Mouse (Mus musculus): ENCODE results near the gene Klhl2. TPM values are rescaled to one million over a fixed set of nuclear protein-coding genes. Genes with fewer than 3 reads are reported as not detected.

Klhl2 gene
- polyA plus RNA-seq, 1 experiment, result 25.9 TPM

GRCm38 (mm10) chr8:64811790-64812189 lies 38.0 kb downstream of the Klhl2 start:
- no peak overlapping the region for H3K4me3 ChIP-seq (ENCODE audit: low read depth, low read length)
- H3K27me3 ChIP-seq (ENCODE audit: control insufficient read depth, insufficient read depth, low read length, poor library complexity, severe bottlenecking), result no peaks in the 10 kb centered on the region
- H3K4me1 ChIP-seq (ENCODE audit: control insufficient read depth, insufficient read depth, low read length), result no peaks in the 10 kb centered on the region
- peaks cover 4% of the 10 kb centered on the region; the same call in 1 of the 2 replicates for H3K36me3 ChIP-seq (ENCODE audit: control insufficient read depth, insufficient read depth, low read length, poor library complexity, severe bottlenecking)
- H3K9ac ChIP-seq (ENCODE audit: low read depth, poor library complexity, severe bottlenecking), result no peak overlapping the region
- no peak for TF ChIP-seq POLR2A (IDR thresholded peaks at IDR 0.05; ENCODE audit: insufficient read depth, low read length)
- no peak for TF ChIP-seq CTCF (IDR thresholded peaks at IDR 0.05; ENCODE audit: low read depth, low read length)
- no peak for TF ChIP-seq EP300 (IDR thresholded peaks at IDR 0.05; ENCODE audit: insufficient read depth, low read depth, low read length)
- no peak overlapping the region for H3K27ac ChIP-seq (ENCODE audit: insufficient read depth, low read length)
- H3K9me3 ChIP-seq (replicated peaks; ENCODE audit: control insufficient read depth, insufficient read depth, low read length, poor library complexity, severe bottlenecking), result no peaks in the 10 kb centered on the region

DNA sequence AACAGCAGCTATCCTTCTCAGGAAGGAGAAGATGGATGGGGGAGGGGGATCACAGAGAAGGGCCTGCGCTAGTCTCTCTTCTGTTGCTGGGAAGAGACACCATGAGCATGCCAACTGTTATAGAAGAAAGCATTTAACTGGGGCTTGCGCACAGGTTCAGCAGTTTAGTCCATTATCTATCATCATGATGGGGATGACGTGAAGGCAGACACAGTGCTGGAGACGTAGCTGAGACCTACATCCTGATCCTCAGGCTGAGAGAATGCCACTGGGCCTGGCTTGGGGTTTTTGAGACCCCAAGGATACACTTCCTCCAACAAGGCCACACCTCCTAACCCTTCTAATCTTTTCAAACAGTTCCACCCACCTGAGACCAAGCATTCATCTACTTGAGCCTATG lies 38.7 kb downstream of the Klhl2 start:
- H3K4me1 ChIP-seq (ENCODE audit: control insufficient read depth, insufficient read depth, low read length), result no peaks in the 10 kb centered on the region
- no peaks in the 10 kb centered on the region for H3K9me3 ChIP-seq (replicated peaks; ENCODE audit: control insufficient read depth, insufficient read depth, low read length, poor library complexity, severe bottlenecking)
- H3K36me3 ChIP-seq (ENCODE audit: control insufficient read depth, insufficient read depth, low read length, poor library complexity, severe bottlenecking), result peaks cover 4% of the 10 kb centered on the region; the same call in 1 of the 2 replicates
- no peak for TF ChIP-seq EP300 (IDR thresholded peaks at IDR 0.05; ENCODE audit: insufficient read depth, low read depth, low read length)
- no peak for TF ChIP-seq POLR2A (IDR thresholded peaks at IDR 0.05; ENCODE audit: insufficient read depth, low read length)
- no peak for TF ChIP-seq CTCF (IDR thresholded peaks at IDR 0.05; ENCODE audit: low read depth, low read length)
- H3K27ac ChIP-seq (ENCODE audit: insufficient read depth, low read length), result no peak overlapping the region
- no peaks in the 10 kb centered on the region for H3K27me3 ChIP-seq (ENCODE audit: control insufficient read depth, insufficient read depth, low read length, poor library complexity, severe bottlenecking)
- H3K4me3 ChIP-seq (ENCODE audit: low read depth, low read length), result no peak overlapping the region
- no peak overlapping the region for H3K9ac ChIP-seq (ENCODE audit: low read depth, poor library complexity, severe bottlenecking)

DNA sequence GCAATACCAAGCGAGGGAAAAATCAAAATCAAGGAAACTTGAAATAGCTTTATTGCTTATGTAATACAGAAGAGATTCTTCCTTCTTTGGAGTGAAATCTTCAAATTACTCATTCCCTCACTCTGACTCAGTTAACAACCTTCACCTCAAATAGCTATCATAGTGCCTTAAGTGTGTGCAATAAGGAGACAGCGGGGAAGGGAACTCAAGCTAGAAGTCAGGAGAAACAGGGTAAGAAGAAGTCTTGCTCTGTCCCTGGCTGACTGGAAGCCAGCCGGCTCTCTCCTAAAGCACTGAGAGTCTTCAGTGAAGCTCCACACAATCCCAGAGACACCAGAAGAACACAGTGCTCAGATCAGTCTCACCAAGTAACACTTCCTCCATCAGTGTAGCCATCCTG lies 43.3 kb downstream of the Klhl2 start:
- no peaks in the 10 kb centered on the region for H3K9me3 ChIP-seq (replicated peaks; ENCODE audit: control insufficient read depth, insufficient read depth, low read length, poor library complexity, severe bottlenecking)
- H3K27ac ChIP-seq (ENCODE audit: insufficient read depth, low read length), result no peak overlapping the region
- H3K36me3 ChIP-seq (ENCODE audit: control insufficient read depth, insufficient read depth, low read length, poor library complexity, severe bottlenecking), result peaks cover 4% of the 10 kb centered on the region; the same call in 1 of the 2 replicates
- TF ChIP-seq CTCF (IDR thresholded peaks at IDR 0.05; ENCODE audit: low read depth, low read length) (no peak), POLR2A (IDR thresholded peaks at IDR 0.05; ENCODE audit: insufficient read depth, low read length) (no peak), EP300 (IDR thresholded peaks at IDR 0.05; ENCODE audit: insufficient read depth, low read depth, low read length) (no peak)
- H3K27me3 ChIP-seq (ENCODE audit: control insufficient read depth, insufficient read depth, low read length, poor library complexity, severe bottlenecking), result no peaks in the 10 kb centered on the region
- H3K4me1 ChIP-seq (ENCODE audit: control insufficient read depth, insufficient read depth, low read length), result no peaks in the 10 kb centered on the region
- H3K9ac ChIP-seq (ENCODE audit: low read depth, poor library complexity, severe bottlenecking), result no peak overlapping the region
- no peak overlapping the region for H3K4me3 ChIP-seq (ENCODE audit: low read depth, low read length)

GRCm38 (mm10) chr8:64804971-64805370 lies 44.8 kb downstream of the Klhl2 start:
- no peak overlapping the region for H3K9ac ChIP-seq (ENCODE audit: low read depth, poor library complexity, severe bottlenecking)
- H3K4me3 ChIP-seq (ENCODE audit: low read depth, low read length), result no peak overlapping the region
- H3K27ac ChIP-seq (ENCODE audit: insufficient read depth, low read length), result no peak overlapping the region
- H3K27me3 ChIP-seq (ENCODE audit: control insufficient read depth, insufficient read depth, low read length, poor library complexity, severe bottlenecking), result no peaks in the 10 kb centered on the region
- H3K36me3 ChIP-seq (ENCODE audit: control insufficient read depth, insufficient read depth, low read length, poor library complexity, severe bottlenecking), result no peaks in the 10 kb centered on the region
- TF ChIP-seq POLR2A (IDR thresholded peaks at IDR 0.05; ENCODE audit: insufficient read depth, low read length), result no peak
- no peak for TF ChIP-seq EP300 (IDR thresholded peaks at IDR 0.05; ENCODE audit: insufficient read depth, low read depth, low read length)
- no peak for TF ChIP-seq CTCF (IDR thresholded peaks at IDR 0.05; ENCODE audit: low read depth, low read length)
- no peaks in the 10 kb centered on the region for H3K4me1 ChIP-seq (ENCODE audit: control insufficient read depth, insufficient read depth, low read length)
- H3K9me3 ChIP-seq (replicated peaks; ENCODE audit: control insufficient read depth, insufficient read depth, low read length, poor library complexity, severe bottlenecking), result no peaks in the 10 kb centered on the region

DNA sequence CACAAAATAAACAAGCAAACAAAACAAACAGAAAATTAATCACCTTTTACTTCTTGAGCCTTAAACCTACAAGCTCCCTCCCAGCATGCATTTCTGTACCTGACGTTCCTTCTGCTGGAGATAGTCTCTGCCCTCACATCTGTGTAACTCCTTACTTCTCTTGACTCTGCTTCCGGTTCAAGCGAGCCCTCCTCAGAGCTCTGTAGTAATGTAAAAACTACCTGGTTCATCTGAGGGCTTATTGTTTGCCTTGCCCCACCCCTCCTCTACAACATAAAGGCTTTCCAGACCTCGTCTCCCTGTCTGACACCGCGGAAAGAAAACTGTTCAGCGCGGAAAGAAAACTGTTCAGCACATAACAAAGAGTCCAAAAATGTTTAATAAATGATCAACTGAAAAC lies 50.5 kb downstream of the Klhl2 start:
- Histone ChIP-seq H3K27ac (ENCODE audit: insufficient read depth, low read length) (peak overlapping the region; percentile 45), H3K9me3 (replicated peaks; ENCODE audit: control insufficient read depth, insufficient read depth, low read length, poor library complexity, severe bottlenecking) (no peaks in the 10 kb centered on the region), H3K9ac (ENCODE audit: low read depth, poor library complexity, severe bottlenecking) (no peak overlapping the region), H3K4me3 (ENCODE audit: low read depth, low read length) (no peak overlapping the region), H3K4me1 (ENCODE audit: control insufficient read depth, insufficient read depth, low read length) (no peaks in the 10 kb centered on the region), H3K27me3 (ENCODE audit: control insufficient read depth, insufficient read depth, low read length, poor library complexity, severe bottlenecking) (no peaks in the 10 kb centered on the region), H3K36me3 (ENCODE audit: control insufficient read depth, insufficient read depth, low read length, poor library complexity, severe bottlenecking) (no peaks in the 10 kb centered on the region)
- TF ChIP-seq CTCF (IDR thresholded peaks at IDR 0.05; ENCODE audit: low read depth, low read length), result no peak
- no peak for TF ChIP-seq POLR2A (IDR thresholded peaks at IDR 0.05; ENCODE audit: insufficient read depth, low read length)
- TF ChIP-seq EP300 (IDR thresholded peaks at IDR 0.05; ENCODE audit: insufficient read depth, low read depth, low read length), result no peak

GRCm38 (mm10) chr8:64798503-64798902 lies 51.3 kb downstream of the Klhl2 start:
- H3K36me3 ChIP-seq (ENCODE audit: control insufficient read depth, insufficient read depth, low read length, poor library complexity, severe bottlenecking), result no peaks in the 10 kb centered on the region
- no peaks in the 10 kb centered on the region for H3K9me3 ChIP-seq (replicated peaks; ENCODE audit: control insufficient read depth, insufficient read depth, low read length, poor library complexity, severe bottlenecking)
- no peak overlapping the region for H3K4me3 ChIP-seq (ENCODE audit: low read depth, low read length)
- TF ChIP-seq POLR2A (IDR thresholded peaks at IDR 0.05; ENCODE audit: insufficient read depth, low read length) (no peak), CTCF (IDR thresholded peaks at IDR 0.05; ENCODE audit: low read depth, low read length) (no peak), EP300 (IDR thresholded peaks at IDR 0.05; ENCODE audit: insufficient read depth, low read depth, low read length) (no peak)
- H3K4me1 ChIP-seq (ENCODE audit: control insufficient read depth, insufficient read depth, low read length), result no peaks in the 10 kb centered on the region
- no peak overlapping the region for H3K9ac ChIP-seq (ENCODE audit: low read depth, poor library complexity, severe bottlenecking)
- no peaks in the 10 kb centered on the region for H3K27me3 ChIP-seq (ENCODE audit: control insufficient read depth, insufficient read depth, low read length, poor library complexity, severe bottlenecking)
- peak overlapping the region; percentile 51 for H3K27ac ChIP-seq (ENCODE audit: insufficient read depth, low read length)

Data from ES-Bruce4 (cell line).